Mouse (Mus musculus) v-Abl transformed pro-B cells (cell line): ENCODE results near the gene Asic1.

ENCODE experiments used
- in situ Hi-C, 2 experiments: fragments of 400-800 bp; cut with MboI; formaldehyde crosslinking; loops; one replicate each; pipeline ENCODE4 v1.15.1; 2025; ENCODE audit not compliant: unreplicated experiment in 2 of 2

Asic1 gene

DNA sequence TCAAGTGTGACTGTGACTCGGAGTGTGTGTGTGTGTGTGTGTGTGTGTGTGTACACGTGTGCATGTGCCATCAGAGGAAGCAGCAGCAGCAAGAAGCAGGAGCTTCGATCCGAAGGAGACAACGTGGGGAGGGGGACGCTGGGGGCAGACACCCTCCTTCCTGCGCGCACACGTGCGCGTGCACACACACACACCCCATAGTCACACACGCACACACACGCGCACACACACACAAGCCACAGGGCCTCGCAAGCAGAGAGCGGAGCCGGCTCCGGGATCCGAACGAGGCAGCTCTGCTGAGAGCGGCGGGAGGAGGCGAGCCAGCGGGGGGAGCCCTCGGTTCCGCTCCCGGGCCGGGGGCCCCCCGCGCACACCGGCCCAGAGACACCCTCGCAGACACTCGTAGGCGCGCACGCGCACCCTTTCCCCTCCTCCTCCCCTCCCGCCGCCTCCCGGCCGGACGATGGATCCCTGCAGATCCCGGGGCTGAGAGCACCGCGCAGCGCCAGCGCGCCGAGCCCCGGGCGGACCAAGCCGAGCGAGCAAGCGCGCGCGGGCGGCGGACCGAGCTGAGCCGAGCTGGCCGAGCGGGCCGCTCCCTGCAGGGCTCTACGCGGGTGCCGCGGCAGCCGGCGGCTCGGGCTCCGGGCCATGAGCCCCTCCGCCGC lies at the start of gene Asic1:
Gene Asic1, plus strand, starts transcription at position 215 of the 668 bp plus-strand sequence.
- in situ Hi-C loops = no loop called here

DNA sequence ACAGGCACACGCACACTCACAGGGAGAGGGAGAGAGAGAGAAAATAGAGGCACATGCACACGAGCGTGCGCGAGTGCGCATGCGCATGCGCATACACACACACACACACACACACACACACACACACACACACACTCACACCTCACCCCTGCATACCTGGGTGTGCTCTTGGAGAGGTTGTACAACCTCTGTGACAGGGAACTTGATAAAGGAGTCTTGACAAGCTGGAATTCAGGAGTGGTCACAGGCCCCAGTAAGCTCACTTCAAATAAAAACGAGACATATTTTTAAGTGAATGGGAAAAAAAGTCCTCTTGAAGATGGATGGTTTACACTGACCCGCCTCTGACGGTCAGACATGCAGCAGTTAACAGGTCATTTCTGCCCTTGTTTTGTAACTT lies 48.1 kb upstream of the Asic1 start:
- in situ Hi-C loops = no loop called here

DNA sequence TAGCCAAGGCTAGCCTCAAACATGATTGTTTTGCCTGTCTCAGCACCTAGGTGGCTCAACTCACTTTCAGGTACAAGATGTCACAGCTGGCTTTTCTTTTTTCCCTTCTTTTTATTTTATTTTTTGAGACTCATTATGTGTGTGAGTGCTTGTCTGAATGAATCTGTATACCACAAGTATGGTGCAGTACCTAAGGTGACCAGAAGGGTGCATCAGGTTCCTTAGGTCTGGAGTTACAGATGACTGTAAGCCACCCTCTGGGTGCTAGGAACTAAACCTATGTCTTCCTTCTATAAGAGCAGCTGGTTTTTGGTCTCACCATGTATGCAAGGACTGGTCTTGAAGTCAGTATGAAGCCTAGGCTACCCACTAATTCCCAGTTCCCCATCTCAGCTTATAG lies 38.5 kb upstream of the Asic1 start:
- in situ Hi-C loops = no loop called here

DNA sequence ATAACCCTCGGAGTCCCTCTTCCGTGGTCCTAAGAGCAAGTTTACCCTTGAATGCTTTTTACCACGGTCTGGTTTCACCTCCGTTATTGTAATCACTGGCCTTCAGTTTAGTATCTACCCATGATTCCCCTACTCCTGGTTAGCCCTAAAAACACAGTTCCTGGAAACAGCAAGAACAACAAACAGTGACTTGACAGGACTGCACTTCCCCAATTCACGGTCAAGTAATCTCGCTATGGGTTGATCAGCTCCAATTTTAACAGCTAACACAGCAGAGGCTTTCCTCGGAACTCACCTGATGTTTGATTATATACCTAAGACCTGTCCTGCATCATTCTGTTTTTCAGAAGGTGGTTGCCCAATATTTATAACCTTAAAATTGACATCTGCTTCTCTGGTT lies 35.5 kb upstream of the Asic1 start:
- in situ Hi-C loops = no loop called here

DNA sequence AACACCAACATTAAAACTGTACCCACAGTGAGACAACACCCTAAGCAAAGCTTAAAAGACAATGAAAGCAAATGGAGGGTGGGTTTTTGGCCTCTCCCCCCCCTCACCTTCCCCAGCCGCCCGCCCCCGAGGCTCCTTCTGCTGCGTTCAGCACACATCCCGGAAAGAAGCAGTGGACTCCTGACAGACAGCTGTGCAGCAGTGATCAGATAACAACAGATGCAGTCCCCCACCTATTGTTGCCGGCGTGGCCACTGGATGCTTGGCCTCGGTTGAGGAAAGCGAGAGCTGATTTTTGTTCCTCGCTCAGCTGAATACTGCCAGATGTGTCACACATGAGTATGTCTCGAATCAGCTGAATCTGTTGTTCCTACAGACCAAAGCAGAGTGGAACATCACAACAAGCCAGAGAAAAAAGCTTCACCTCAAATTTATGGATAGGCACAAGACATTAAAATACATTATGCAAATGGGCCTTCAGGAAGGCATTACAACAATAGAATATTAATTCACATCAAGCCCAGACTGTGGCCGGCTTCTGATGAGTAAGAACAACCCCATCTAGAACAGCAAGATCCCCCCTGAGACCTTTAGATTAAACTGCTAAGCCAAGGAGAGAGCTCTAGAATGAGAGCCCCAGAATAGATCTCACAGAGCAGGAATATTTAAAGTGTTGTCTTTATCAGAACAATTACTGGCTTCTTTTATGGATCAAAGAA lies 32.6 kb upstream of the Asic1 start:
- in situ Hi-C loops = no loop called here

DNA sequence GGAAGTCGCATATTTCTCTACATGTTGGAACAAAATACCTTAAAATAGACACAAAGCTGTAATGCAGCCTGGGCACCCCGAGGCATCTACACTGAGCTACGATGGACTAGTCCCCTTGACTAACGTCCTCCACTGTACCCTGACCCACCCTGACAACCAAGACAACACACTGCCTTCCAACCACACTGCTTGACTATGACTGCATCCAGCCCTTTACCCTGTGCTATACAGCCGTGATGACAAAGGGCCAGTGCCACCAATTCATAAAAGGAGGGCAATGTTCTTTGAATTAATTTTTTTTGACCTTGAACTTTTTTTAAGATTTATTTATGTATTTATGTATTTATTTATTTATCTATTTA lies 32.1 kb upstream of the Asic1 start:
- in situ Hi-C loops = no loop called here

DNA sequence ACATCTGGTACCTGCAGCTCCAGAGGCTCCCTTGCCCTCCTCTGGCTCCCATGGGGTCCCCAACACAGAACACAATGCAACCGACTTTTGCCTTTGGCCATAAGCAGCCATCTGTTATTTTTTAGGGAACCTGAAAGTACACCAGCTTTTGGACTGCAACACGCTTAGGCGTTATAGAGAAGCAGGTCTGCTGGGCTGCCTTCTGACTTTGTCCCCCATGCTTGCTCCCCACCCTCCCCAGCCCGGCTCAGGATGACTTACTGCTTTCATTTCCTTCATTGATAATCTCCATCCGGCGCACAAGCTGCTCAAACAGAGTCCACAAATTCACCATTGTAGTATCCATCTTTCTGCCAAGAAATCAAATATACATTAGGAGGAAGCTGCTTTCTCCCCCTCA lies 27.5 kb upstream of the Asic1 start:
- in situ Hi-C loops = no loop called here

DNA sequence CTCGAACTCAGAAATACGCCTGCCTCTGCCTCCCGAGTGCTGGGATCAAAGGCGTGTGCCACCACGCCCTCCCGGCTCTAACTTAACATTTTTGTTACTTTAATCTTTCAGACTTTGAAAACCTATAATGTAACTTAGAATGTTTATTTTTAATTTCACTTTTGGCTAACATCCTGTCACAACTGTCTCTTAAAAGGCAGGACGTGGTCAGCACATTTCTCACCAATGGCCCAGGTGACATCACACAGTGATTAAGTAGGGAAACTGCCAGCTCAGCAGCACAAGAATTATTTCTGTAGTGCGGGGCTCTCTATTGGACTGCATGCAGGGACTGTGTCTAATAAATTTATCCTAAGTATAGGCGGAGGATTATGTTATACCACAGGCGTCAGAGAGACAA lies 26.3 kb upstream of the Asic1 start:
- in situ Hi-C loops = no loop called here

DNA sequence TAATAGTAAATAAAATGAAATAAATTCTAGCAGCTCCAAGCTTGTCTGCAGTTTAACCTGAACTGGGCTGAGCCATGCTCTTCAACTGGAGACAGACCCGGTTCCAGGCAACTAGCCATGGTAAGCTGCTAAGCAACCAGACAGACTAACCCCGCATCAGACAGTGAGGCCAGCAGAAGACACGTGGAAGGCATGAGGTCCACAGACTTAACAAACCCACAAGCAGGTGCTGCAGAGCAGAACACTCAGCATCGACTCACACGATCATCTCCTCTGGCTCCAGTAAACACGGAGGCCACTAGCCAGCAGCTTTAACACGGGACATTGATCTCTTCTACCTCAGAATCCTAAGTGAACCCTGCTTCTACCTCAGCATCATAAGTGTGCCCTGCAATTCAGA lies 25.4 kb upstream of the Asic1 start:
- in situ Hi-C loops = no loop called here

DNA sequence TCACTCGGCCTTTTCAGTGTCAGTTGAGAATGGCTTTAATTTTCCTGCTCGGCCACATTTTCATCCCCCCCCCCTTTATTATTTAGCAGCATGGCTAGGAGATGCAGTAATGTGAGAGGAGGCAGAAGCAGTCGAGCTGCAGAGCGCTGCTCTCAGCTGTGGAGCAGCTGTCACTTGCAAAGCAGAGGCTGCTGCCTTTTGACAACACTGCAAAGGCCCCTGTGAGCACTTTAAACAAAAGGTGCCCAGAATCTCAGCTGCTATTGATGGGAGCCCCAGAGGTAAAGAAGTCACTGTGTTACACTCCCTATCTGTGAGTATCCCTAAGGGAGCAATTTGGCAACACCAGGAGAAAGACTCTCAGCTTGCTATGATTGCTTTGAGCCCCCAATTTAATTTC lies 21.8 kb upstream of the Asic1 start:
- in situ Hi-C loops = no loop called here

DNA sequence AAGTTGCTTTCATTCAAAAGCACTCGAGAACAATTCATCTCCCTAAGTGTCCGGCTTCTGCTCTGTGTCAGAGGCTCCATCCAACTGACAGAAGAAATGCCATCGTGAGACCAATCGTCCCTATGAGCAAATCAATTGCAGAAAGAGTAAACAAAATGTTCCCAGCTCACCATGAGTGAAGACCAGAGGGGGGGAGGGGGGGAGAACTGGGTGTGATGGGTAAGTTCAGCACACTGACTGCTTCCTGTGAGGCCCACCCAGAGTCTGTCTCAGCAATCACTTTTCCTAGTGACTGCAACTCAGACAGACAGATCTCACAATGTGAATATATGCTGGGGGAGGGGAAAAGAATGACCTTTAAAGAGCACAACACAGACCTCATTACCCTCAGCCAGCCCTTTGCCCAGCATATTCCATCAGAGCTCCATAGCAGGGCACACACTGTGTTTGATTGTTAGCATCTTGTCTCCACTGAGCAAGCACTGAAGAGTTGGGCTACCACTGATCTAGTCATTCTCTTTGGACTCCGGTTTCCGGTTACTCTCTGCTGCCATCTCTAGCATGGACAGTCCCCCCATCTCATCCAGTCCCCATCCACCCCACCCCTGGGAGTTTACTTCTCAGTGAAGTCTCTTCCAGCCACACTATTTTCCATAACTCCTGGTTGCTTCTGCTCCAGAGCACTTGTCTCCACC lies 21.0 kb upstream of the Asic1 start:
- in situ Hi-C loops = no loop called here

DNA sequence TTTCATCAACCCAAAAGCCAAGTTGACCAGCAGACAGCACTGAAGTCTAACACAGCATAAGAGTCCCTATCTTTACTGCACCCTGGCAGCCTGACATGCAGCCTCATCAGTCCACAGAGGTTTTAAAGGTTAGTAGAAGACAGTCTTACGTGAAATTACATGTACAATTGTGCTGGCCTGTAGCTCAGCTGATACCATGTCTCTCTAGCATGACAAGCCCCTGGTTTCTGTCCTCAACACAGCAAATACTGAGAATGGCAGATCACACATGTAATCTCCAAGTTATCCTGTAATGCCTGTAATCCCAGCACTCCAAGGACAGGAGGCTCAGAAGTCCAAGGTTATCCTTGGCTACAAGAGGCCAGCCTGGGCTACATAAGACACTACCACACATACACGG lies 19.9 kb upstream of the Asic1 start:
- in situ Hi-C loops = no loop called here

DNA sequence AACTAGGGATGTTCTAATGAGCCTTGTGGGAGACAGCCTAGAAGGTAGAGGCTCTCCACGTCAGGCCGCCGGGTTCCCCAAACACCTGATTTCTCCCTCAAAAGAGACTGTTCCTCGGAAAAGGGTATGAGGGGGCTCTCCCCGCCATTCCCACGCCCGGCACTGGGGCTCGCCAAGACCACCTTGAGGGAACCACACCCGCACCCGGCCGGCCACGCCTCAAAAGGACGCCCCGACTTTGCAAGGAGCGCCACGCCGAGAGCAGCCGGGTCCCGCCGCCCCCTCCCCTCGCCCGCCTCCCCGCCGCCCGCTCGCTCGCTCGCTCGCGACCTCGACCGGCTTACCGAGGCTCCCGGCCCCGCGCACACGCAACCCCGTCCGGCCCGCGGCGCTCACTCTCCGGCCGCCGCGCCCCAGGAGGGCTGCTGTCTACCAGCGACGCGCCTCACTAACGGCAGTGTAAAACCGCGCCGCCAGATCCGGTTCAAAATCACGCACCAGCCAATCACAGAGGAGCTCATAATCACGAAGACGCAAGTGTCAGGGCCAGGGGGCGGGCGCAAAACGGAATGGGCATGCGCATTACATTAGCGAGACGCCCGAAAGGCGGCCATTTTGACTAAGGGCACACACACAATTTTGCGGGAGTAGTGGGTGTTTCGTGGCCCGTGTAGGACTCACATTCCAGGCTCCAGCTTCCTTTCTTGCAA lies 18.9 kb upstream of the Asic1 start, which contains the start of gene Racgap1:
Gene Racgap1, minus strand, starts transcription at position 494 of the 710 bp plus-strand sequence.
- in situ Hi-C loops = no loop called here

DNA sequence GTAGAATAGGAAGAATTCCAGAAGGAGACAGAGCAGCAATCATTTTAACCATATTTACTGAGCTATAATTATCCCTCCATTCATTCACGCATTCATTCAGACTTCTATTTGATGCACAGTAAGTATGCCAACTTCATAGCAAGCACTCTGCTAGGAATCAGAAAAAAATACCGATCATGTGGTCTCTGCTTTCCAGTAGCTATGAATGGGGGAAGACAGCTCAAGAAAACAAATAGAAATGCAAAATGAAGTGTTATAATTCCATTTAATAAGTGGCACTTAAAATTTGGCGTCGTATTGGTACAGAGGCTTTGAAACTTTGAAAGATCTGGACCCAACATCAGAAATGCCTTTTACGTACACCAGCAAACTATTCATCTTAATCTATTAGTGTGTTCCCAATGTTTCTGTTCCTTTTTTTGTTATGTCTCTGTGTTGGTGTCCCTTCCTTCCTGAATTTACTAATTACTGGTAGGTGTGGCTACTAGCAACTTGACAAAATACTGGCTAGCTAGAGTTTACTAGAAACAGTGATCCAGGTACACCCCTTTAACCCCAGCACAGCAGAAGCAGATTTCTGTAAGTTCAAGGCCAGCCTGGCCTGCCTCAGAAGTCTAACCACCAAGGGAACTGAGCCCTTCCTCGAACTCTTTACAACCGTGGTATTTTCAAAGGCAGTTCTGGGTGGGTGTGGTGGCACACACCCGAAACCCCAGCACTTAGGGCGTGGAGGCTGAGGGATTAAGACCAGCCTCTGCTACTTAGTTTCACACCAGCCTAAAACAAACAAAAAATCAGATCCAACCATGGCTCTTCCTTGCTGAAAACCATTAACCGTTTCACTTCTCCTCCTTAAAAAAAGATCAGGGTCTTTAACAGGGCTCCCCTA lies 17.9 kb upstream of the Asic1 start:
- in situ Hi-C loops = no loop called here

DNA sequence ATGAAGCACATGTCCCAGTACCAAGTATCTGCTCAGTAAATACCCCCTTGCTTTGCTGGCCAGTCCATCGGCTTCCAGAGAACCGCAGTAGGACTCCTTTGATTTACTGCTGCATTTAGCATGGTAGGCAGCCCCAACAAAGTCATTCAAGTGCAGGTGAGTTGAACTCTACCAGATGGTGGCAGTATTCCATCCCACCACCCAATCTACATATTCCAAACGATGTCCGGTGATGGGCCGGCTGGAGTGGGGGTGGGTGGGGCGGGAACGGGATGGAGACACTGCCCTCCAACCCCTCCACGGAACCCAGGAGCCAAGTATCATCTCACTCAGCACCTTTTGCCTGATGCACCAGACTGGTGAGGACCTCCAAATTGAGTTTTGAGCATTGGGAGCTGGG lies 16.9 kb upstream of the Asic1 start:
- in situ Hi-C loops = no loop called here

DNA sequence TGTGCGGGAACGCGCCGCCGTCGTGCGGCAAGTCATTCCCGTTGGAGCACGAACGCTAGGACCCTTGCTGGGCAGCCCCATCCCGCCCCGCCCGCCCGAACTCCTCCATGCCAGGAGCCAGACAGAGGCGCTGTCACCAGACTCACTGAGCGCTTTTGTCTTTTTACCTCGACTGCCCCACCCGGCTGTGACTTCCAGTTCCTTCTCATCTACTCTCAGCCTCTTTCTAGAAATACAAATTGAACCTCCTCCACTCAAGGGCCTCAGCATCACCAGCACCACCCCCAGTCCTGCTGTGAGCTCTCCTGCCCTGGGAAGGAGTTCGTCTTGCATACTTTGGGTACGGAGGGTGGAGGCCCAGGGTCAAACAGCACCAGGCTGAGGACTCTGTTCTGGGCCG lies 16.3 kb upstream of the Asic1 start:
- in situ Hi-C loops = no loop called here

DNA sequence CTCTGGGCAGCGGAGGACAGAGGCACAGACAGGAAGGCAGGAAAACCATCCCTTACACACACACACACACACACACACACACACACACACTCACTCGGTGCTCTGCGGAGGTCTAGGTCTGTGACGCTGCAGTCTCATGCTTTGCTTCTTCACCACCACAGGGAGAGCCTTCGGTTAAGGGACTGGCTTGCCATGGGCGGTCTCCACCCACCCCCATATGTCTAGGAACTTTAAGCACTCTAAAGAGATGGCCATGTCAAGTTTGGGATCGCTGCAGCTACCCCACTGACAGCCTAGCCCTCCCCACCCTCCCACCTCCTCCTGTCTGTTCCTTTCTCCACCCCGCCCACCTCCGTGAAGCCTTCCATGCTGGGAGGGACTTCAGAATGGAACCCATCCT lies 14.2 kb upstream of the Asic1 start:
- in situ Hi-C loops = no loop called here

DNA sequence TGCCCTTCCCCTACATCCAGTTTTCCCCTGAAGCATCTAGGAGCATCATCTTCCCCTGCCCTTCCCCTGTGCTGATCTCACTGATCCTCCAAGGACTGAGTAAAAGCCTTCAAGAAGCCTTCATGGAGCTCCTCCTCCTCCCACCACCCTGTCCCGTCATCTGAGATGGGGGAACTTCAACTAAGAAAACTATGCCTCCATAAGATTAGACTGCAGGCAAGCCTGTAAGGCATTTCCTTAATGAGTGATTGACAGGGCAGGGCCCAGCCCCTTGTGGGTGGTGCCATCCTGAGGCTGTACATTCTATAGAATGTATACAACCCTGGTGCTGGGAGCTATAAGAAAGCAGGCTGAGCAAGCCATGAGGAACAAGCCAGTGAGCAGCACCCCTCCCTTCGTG lies 11.7 kb upstream of the Asic1 start:
- in situ Hi-C loops = no loop called here

DNA sequence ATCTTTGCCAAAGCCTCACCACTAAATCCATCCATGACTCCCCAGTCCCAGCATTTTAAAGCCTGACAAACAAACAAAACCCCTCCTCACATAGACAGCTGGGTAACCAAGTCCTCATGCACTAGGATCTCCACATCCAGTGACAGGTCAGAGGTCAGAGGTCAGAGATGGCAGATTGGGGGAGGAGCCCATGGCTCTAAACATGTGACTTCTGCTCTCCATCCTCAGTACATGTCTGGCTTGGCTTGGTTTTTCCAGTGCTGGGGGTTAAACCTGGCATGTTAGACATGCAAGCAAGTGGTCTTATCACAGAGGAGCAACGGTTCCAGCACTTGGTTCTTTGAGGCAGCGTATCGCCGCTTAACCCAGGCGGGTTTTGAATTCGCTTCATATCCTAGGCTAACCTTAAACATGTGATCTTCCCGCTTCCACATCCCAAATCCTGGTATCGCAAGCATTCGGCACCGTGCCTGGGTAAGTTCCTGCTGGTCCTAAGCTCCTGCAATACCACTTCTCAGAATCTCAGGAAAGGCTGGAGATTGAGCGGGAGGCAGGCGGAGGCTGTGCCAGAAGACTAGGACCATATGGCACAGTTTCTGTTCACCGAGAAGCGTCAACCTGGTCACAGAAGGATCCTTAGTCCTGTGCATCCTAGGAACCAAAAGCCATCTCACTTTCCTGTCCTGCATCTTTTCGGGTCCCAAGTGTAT lies 8.9 kb upstream of the Asic1 start:
- in situ Hi-C loops = no loop called here

DNA sequence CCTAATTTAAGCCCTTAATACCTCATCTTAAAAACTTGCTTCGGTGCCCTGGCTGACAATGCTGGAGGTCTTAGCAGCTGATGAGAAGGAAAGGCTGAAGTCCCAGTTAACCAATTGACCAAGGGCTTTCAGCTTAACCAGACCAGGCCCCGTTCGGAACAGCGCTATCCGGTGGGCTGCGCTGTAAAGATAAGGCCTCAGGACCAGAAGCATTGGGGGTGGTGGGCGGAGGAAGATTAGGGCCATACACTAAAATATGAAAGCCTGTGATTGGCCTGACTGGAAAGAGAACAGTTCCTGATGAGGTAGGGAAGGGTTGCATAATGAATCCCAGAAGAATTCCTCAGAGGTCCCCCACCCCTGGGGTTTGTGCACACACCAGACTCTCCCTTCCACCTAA lies 7.8 kb upstream of the Asic1 start:
- in situ Hi-C loops = no loop called here
